Mouse (Mus musculus) olfactory bulb, adult 2 months (tissue): ENCODE data around the gene Arhgap24. TPM values are rescaled to one million over a fixed set of nuclear protein-coding genes. Genes with fewer than 3 reads are reported as not detected.

Source experiments
- H3K27ac ChIP-seq: fragments of 200-500 bp; 2 replicates; pipeline ENCODE4 v1.5.1; 2012; ENCODE audit warnings: low read depth, low read length; ENCODE audit not compliant: insufficient read depth
- H3K4me1 ChIP-seq: fragments of 200-500 bp; 2 replicates; pipeline ENCODE4 v1.6.1; 2012; ENCODE audit warnings: low read length; ENCODE audit not compliant: control insufficient read depth, insufficient read depth
- H3K4me3 ChIP-seq: fragments of 200-500 bp; 2 replicates; pipeline ENCODE4 v1.5.1; 2012; ENCODE audit warnings: mild to moderate bottlenecking, low read depth, low read length, moderate library complexity; ENCODE audit not compliant: insufficient read depth
- CTCF ChIP-seq: fragments of 200-500 bp; IDR thresholded peaks from 2 replicates; pipeline ENCODE4 v1.5.1; 2012; ENCODE audit warnings: low read depth, mild to moderate bottlenecking, low read length, moderate library complexity; ENCODE audit not compliant: insufficient read depth
- POLR2A ChIP-seq: fragments of 200-500 bp; IDR thresholded peaks from 2 replicates; pipeline ENCODE4 v1.6.1; 2012; ENCODE audit warnings: mild to moderate bottlenecking, low read depth, low read length, moderate library complexity; ENCODE audit not compliant: insufficient read depth
- WGBS: fragments of 180-500 bp; shearing (Covaris S2); methylation state at CpG from one replicate; pipeline ENCODE4 v1.1.7; 2018; 5-methylcytosine and 5-hydroxymethylcytosine counted together
- polyA plus RNA-seq: library from polyadenylated mRNA; stranded (reverse); fragments of >200 nt; gene quantifications from 2 replicates; pipeline ENCODE4 v1.2.4, GENCODE M21; 2012; ENCODE audit warnings: low replicate concordance; ENCODE audit not compliant: missing spikeins, insufficient read depth, insufficient read length

The Arhgap24 gene
- polyA plus RNA-seq, 1 experiment, result not detected

DNA sequence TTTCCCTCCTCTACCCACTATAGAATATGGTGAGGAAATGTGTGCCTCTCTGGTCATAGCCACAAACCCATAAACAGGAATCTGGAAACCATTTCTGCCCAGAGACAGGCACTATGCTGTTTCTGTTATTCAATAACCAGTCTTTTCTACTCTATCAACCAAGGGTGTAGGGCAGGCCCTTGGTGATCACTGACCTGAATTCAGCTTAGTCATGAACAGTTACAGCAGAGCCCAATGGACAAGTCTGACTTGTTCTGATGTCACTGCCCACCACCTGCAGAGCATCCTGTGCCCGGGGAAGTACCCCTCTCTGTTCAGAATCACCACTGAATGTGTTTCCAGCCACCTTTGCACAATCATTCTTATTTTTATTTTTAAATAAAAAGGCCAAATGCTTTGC is 216.6 kb downstream of the Arhgap24 start:
- no peaks in the 10 kb centered on the region for H3K4me1 ChIP-seq
- WGBS, result 83% methylated on average over 1 of the region's 1 CpGs
- H3K4me3 ChIP-seq, result no peak overlapping the region
- TF ChIP-seq POLR2A (no peak), CTCF (no peak)
- no peak overlapping the region for H3K27ac ChIP-seq

DNA sequence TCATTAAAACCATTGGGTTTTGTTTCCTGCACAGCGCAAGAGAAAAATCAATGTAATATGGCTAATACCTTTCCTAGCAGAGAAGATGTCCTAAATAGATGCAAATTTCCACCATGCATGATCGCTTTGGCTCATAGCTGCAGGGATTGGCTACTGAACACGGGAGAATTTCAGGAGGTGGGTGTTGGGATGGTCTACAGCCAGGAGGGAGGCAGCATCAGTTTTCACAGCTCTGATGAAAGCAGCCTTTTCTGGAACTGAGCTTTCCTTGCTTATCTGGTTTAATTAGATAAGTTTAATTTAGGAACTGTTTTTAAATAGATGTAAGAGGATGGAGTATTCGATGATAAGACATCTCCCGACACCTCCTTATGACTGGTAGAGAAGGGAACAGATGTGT is 217.2 kb downstream of the Arhgap24 start:
- TF ChIP-seq POLR2A (no peak), CTCF (no peak)
- Histone ChIP-seq H3K27ac (no peak overlapping the region), H3K4me3 (no peak overlapping the region), H3K4me1 (no peaks in the 10 kb centered on the region)
- WGBS, result 63% methylated on average over 5 of the region's 5 CpGs

DNA sequence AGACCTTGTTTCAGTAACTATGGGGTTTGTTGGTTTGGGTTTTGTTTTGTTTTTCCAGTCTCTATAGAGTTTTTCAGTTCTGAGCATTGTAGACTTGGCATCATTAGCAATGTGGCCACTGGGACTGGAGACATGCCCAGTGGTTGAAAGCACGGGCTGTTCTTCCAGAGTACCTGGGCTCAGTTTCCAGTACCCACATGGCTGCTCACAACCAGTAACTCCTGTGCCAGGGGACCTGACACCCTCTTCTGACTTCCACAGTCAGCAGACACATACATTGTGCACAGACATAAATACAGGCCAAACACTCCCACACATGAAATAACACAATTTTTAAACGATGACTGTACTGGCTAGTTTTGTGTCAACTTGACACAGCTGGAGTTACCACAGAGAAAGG is 217.7 kb downstream of the Arhgap24 start:
- Histone ChIP-seq H3K4me3 (no peak overlapping the region), H3K4me1 (no peaks in the 10 kb centered on the region), H3K27ac (no peak overlapping the region)
- 55% methylated on average over 2 of the region's 2 CpGs for WGBS
- TF ChIP-seq POLR2A (no peak), CTCF (no peak)

DNA sequence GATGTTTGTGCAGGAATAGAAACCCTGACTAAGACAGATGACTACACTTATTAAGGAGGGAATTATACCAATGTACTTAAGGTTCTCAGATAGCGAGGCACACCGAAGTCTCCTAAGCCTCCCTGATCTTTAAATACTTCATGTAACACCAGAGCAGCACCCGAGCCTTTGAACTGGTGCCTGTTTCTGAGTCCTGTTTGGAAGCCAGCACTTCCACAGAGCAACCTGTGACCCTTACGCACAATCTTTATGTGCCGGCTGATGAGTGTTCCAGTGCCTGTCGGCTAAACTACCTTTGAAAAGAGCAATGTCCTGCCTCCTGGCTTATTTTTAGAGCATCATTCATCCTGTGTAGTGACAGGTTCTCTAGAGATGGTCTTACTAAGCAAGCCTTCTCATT is 221.4 kb downstream of the Arhgap24 start:
- 90% methylated on average over 6 of the region's 6 CpGs for WGBS
- H3K4me3 ChIP-seq, result no peak overlapping the region
- H3K27ac ChIP-seq, result no peak overlapping the region
- TF ChIP-seq POLR2A (no peak), CTCF (no peak)
- H3K4me1 ChIP-seq, result no peaks in the 10 kb centered on the region

GRCm38 (mm10) chr5:102703325-102704099 is 222.3 kb downstream of the Arhgap24 start:
- Histone ChIP-seq H3K4me1 (no peaks in the 10 kb centered on the region), H3K27ac (no peak overlapping the region), H3K4me3 (no peak overlapping the region)
- WGBS, result 62% methylated on average over 5 of the region's 5 CpGs
- no peak for TF ChIP-seq POLR2A
- no peak for TF ChIP-seq CTCF

DNA sequence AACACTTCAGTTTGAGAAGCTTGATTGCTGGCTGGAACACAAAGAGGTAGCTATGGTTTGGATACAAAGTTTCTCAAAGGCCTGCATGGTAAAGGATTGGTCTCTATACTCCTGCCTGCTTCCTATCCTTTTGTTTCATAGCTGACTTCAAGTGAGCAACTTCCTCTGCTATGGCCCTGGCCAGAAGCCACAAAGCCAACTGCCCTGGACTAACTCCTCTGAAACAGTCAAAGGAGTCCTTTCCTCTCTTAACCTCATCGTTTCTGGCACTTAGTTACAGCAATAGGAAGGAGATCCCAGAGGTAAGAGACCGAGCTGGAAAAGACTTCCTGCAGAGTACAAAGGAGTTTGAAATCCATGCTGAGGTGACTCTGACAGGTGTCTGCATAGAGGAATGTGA is 224.0 kb downstream of the Arhgap24 start:
- TF ChIP-seq CTCF, result no peak
- TF ChIP-seq POLR2A, result no peak
- Histone ChIP-seq H3K4me1 (no peaks in the 10 kb centered on the region), H3K4me3 (no peak overlapping the region), H3K27ac (no peak overlapping the region)
- WGBS, result 59% methylated on average over 2 of the region's 2 CpGs

- Histone ChIP-seq H3K27ac (no peak overlapping the region), H3K4me3 (no peak overlapping the region), H3K4me1 (no peaks in the 10 kb centered on the region)
- 86% methylated on average over 7 of the region's 7 CpGs for WGBS
- TF ChIP-seq POLR2A, result no peak
- TF ChIP-seq CTCF, result no peak
Measured at GRCm38 (mm10) chr5:102710336-102710735, 229.1 kb downstream of the Arhgap24 start.

DNA sequence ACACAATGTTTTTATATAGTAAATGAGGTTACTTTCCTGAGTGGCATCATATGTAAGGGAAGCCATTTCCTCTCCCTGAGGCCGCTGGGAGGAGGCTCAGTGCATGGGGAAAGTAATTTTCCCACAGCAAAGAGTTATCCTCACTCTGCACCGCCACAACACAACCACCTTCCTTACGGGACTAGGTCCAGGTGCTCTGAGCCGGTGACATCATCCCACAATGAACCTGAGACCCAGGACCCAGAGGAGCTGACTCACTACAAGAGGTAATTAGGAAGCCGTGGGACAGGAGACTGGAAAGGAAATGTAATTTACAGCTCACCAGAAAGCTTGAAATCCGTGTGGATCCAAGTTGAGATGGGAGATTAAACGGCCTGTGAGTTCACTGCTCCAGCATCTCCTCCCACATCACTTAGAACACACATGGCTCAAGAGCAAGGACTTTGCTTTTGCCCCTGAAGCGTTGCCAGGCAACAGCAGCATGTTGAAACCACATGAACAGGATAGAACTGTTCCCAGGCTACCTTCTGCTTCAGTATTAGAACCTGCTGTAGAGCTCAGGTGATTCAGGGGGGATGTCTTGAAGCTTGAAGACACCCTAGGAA is 238.3 kb downstream of the Arhgap24 start:
- H3K27ac ChIP-seq, result no peak overlapping the region
- 57% methylated on average over 8 of the region's 8 CpGs for WGBS
- no peaks in the 10 kb centered on the region for H3K4me1 ChIP-seq
- no peak overlapping the region for H3K4me3 ChIP-seq
- TF ChIP-seq POLR2A (no peak), CTCF (no peak)

- WGBS, result 98% methylated on average over 3 of the region's 3 CpGs
- Histone ChIP-seq H3K4me3 (no peak overlapping the region), H3K27ac (no peak overlapping the region), H3K4me1 (no peaks in the 10 kb centered on the region)
- TF ChIP-seq CTCF (no peak), POLR2A (no peak)
Measured at GRCm38 (mm10) chr5:102723558-102723957, 242.4 kb downstream of the Arhgap24 start.
